Mouse (Mus musculus) lung, postnatal 0 days (tissue): ENCODE measurements around the gene Krtap9-5.

Source experiments
- CTCF ChIP-seq: IDR thresholded peaks from 2 replicates; pipeline ENCODE4 v1.5.1; 2016; ENCODE audit warnings: antibody characterized with exemption, mild to moderate bottlenecking
- EP300 ChIP-seq: IDR thresholded peaks from 2 replicates; pipeline ENCODE4 v1.6.1; 2016; ENCODE audit warnings: antibody characterized with exemption, mild to moderate bottlenecking, control low read depth

DNA sequence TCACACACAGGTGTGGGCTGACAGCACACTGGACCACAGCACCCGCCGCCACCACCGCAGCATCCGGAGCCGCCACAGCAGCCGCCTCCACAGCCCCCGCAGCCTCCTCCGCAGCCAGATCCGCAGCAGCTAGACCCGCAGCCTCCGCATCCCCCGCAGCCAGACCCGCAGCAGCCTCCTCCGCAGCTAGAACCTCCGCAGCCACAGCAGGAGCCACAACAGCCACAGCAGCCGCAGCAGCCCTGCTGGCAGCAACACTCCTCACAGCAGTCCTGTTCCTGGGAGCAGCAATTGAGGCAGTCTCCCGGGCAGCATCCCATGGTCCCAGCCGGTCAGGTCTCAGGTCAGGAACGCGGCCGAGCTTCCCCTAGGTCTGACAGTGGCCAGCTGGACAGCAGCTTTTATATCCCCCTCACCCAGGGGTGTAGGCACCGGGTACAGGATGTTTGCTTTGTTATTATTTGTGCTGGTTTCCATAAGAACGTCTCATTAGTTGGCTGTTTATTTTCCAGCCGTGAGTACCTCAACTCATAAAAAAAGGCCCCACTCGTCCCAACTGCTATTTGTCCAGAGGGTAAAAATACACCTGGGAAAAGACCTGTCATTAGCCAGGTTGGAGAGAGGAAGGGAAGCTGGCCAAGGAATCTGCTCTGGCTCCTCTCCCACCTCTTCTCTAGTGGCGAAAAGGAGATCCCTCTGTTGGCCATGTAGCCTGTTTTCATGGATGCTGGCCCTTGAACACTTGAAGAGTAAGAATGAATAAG lies 45.5 kb downstream of the Krtap9-5 start, which contains the start of gene Krtap17-1:
- no peak; the same call in 1 of the 2 replicates for TF ChIP-seq CTCF
- TF ChIP-seq EP300 = no peak
